Mouse (Mus musculus) embryo, embryonic 10 days (tissue): ENCODE results near the gene C2cd4c.

ENCODE experiments used
- DNase-seq: peaks from one replicate; pipeline ENCODE4 v3.0.0-alpha.2; 2015; ENCODE audit warnings: low spot score

The C2cd4c gene

GRCm38 (mm10) chr10:79612192-79613135, 1.4 kb downstream of the C2cd4c start:
- DNase-seq, result peak; percentile 69

DNA sequence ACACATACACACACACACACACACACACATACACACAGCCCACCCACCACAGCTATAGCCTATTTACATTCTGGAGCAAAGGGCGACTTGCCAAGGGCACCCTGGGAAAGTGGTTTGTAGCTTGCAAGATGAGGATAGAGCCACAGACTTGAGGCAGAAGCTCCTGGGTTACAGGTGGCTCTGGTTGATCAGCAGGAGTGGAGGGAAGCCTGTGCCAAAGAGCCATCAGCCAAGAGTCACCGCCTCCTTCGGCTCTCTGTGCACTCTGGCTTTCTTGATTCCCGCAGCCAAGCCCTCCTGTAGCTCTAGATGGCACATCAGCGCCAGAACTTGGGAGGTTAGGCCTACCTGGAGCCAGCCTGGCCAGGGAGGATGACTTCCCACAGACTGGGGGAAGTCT, 2.5 kb downstream of the C2cd4c start:
- no peak for DNase-seq

- DNase-seq, result no peak
Observed at GRCm38 (mm10) chr10:79609276-79609675, 4.5 kb downstream of the C2cd4c start.

DNA sequence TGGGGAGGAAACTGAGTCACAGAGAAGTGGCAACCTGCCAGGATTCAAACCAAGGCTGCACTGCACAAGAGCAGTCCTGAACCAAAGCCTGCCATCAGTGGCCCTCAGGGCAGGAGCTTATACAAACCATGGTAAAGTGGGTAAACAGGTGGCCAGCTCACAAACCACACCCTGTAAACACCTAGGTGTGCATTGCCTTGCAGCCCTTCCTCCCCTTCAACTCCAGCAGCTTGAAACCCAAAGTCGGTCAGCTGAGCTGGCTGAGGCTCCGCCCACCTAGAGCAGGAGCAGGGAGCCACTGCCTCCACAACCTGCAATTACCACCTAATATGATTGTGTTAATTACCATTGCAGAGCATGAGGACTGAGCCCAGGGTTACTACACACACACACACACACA, 5.9 kb downstream of the C2cd4c start:
- DNase-seq, result no peak

- no peak for DNase-seq
Observed at GRCm38 (mm10) chr10:79606537-79606936, 7.3 kb downstream of the C2cd4c start.

DNA sequence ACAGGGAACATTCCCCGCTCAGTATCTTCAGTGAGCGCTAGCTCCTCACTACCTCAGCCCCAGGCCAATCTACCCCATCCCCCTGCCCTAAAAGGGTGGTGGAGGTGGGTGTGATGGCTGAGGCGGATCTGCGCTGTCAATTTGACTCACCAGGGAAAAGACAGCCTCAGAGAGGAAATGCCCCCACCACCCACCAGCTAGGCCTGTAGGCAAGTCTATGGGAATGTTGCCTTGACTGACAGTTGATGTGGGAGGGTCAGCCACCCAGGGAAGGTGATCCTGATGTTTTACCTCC, 15.9 kb downstream of the C2cd4c start:
- no peak for DNase-seq

GRCm38 (mm10) chr10:79597051-79597935, 16.5 kb downstream of the C2cd4c start:
- no peak for DNase-seq

- DNase-seq, result no peak
Observed at GRCm38 (mm10) chr10:79595590-79595929, 18.3 kb downstream of the C2cd4c start.

DNA sequence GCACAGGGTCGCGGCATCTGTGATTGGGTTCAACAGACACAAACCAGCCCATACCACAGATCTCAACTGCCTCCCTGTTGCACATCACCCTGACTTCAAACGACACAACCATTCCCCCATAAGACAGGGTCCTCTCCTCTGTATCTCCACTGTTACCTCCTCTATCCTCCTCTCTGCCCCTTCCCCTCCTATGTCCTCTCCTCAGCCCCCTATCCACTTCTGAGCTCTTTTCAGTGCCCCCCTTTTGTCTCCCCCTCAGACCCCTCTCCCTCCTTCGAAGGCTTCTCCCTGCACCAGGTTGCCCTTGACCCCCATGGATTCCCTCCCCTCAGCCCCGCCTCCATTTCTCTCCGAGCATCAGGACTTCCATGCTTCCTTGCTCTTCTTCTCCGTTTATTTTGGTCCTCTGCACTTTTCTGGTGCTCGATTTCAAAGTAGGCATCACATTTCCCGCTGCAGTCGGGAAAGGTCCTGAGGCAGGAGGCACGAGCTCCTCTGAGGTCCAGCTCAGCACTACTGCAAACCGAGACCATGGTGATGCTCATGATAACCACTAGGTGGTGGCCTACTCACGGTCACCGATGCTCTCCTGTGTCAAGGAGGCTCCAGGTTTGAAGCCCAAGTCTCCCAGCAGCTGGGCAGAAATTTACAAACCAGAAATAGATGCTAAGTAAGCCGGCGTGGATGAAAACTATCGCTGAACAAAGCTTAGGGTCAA, 18.8 kb downstream of the C2cd4c start:
- DNase-seq, result peak; percentile 94

DNA sequence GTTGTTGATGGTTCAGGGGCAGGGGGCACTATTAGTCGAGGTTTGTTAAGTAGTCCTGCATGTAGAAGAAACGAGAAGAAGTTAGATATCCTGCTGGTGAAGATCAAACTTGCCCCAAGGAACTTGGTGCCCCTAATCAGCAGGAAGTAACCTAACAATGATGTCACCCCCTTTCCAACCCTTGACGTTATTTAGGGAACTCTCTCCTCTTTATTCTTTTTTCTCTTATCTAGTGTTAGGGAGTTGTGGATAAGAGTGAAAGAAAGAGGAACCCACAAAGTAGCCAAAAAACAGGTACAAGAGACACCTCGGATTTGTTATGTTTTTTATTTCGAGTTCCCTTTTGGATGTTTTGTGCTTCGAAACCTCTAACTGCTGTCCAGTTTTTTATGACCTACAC, 19.7 kb downstream of the C2cd4c start:
- DNase-seq, result no peak

GRCm38 (mm10) chr10:79590702-79591101, 23.1 kb downstream of the C2cd4c start:
- no peak for DNase-seq

DNA sequence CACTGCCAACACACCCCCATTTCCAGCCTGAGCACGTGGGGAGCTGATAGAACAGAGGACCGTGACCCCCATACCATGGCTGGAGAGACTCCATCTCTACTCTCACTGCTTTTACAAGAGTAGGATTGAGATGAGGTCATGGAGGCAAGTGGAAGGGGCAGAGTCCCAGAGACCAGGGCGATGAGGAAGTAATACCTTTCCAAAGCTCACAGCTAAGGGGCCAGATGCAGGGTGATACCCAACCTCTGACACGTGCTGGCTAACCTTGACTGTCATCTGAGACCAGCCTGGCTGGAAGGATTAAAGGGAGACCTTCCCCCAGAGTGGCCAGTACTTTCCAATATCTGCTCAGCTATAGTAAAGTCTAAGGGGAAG, 26.1 kb downstream of the C2cd4c start:
- no peak for DNase-seq

- DNase-seq, result no peak
Observed at GRCm38 (mm10) chr10:79587061-79587751, 26.6 kb downstream of the C2cd4c start, which contains the start of gene Theg. TSS of gene Theg (minus strand) at chr10:79587331.

GRCm38 (mm10) chr10:79586243-79586642, 27.6 kb downstream of the C2cd4c start:
- DNase-seq, result no peak

DNA sequence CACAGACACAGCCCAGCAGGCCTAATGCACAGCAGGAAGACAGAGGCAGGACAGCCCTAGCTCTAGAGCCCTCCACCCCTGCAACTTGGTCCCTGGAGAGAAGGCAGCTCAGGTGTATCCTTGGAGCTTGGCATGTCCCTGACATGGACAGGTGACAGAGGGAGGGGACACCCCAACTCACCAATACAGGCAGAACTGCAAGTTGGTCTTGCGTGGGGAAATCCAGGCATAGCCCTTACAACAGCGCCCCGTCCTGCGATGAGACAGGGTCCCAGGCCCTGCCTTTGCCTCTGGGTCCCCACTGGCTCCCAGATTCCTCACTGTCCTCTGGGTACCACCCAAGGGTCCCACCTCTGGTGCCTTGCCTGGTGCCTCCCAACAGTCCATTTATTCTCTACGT, 28.1 kb downstream of the C2cd4c start:
- no peak for DNase-seq

GRCm38 (mm10) chr10:79585136-79585535, 28.7 kb downstream of the C2cd4c start:
- DNase-seq, result no peak

- DNase-seq, result no peak
Observed at GRCm38 (mm10) chr10:79584426-79584825, 29.4 kb downstream of the C2cd4c start.

DNA sequence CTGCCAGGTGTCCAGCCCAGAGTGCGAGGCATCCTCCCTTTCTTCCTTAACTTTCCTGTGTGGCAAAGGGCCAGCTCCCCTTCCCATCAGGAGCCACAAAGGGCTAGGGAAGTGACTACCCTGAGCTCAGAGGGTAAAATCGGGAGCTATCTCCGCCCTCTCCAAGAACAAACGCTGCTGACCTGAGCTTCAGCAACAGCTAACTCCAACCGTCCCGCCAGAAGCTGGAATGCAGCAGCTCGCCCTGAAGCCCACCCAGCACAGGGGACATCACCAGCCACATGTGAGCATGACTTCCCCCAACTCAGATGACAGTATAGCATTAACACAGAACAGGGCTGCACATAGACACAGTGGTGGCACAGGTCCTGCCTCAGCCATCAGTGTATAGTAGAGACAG, 29.8 kb downstream of the C2cd4c start:
- no peak for DNase-seq

GRCm38 (mm10) chr10:79581501-79581900, 32.3 kb downstream of the C2cd4c start:
- DNase-seq, result no peak

GRCm38 (mm10) chr10:79580811-79581210, 33.0 kb downstream of the C2cd4c start:
- DNase-seq, result peak; percentile 79

DNA sequence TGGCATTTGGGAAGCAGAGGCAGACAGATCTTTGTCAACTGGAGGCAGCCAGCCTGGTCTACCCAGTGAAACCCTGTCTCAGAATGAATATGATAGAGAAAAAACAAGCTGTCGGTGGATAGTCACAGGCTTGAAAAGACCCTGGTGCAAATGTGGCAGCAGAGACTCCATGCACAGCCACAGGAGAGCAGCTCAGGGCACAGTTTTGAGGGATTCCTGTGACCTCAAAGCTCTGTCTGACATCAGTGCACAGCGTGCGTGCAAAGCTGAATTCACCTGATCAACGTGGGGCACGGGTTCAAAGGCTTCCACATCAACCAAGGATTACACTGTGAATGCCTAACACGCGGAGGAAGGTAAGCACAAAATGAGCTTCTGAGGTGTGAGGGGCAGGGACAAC, 33.5 kb downstream of the C2cd4c start:
- DNase-seq, result no peak

DNA sequence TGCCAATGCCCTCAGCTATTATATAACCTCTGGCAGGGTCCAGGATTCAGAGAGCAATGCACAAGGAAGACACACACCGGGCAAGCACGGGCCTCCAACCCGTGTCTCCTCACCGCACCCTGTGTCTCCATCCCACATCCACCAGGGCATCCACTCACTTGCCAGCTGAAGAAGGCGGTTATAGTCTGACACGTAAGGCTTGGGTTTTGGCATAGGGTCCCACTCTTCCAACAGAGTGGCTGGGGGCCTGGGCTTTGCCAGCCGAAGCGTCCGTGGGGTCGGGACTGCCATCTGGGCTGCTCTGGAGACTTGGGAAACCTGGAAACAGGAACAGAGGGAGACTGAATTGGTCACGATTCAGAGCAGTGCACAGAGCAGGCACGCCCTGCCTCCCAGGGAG, 34.0 kb downstream of the C2cd4c start:
- DNase-seq, result no peak
